In genomic region chr8:119986174-119986573, GRCm38 (mm10) we compare ENCODE assay signal across 30 mouse cellular contexts. TPM values are rescaled to one million over a fixed set of nuclear protein-coding genes. Genes with fewer than 3 reads are reported as not detected.
DNase-seq lines count a peak whose midpoint lies in the region; ATAC-seq and TF ChIP-seq lines count a peak whose summit lies in the region.
"Had no signal": no experiment of that assay in that cellular context is flagged by ENCODE, and none has a peak within 500 bp of the region (broad histone marks: within the 10 kb centered on the region; RNA-seq: fewer than 3 reads in every experiment).

No protein-coding gene starts in this region.

- H3K4me1 ChIP-seq in CH12.LX (ENCODE audit: control insufficient read depth in 1 of 2, insufficient read depth in 2 of 2): peaks cover 2% of the 10 kb centered on the region in 2 experiments; a peak in 2 of 4 replicates
- H3K4me1 ChIP-seq: hindbrain, embryonic 10.5 days; hindbrain, embryonic 13.5 days; intestine, embryonic 15.5 days had no signal

- H3K27me3 ChIP-seq in CH12.LX (replicated peaks): peaks cover 32% of the 10 kb centered on the region

- H3K9ac ChIP-seq in CH12.LX (ENCODE audit: insufficient read depth, low read depth): no peak overlapping the region
- H3K9ac ChIP-seq: embryonic facial prominence, embryonic 12.5 days; embryonic facial prominence, embryonic 15.5 days; forebrain, postnatal 0 days; heart, embryonic 13.5 days; hindbrain, embryonic 13.5 days; intestine, embryonic 15.5 days had no signal

- no peak overlapping the region for H3K27ac ChIP-seq in CH12.LX (ENCODE audit: insufficient read depth, low read depth)
- H3K27ac ChIP-seq: embryonic facial prominence, embryonic 12.5 days; embryonic facial prominence, embryonic 15.5 days; heart, adult 2 months; heart, embryonic 10.5 days; heart, embryonic 13.5 days; hindbrain, embryonic 10.5 days; hindbrain, embryonic 13.5 days; intestine, embryonic 15.5 days had no signal

- TF ChIP-seq CTCF in CH12.LX (conservative IDR thresholded peaks at IDR 0.05 in 1 of 2, IDR thresholded peaks at IDR 0.05 in 1 of 2; ENCODE audit: low read depth in 2 of 2, low read length in 2 of 2): no peak

- peak; percentile 20; the same call in 1 of the 2 replicates for ATAC-seq in frontal cortex, adult (ENCODE audit: low TSS enrichment)
- ATAC-seq: activated CD4-positive, CD25-positive, alpha-beta regulatory T cell, adult 4 months; CD4-positive, CD25-positive, alpha-beta regulatory T cell, adult 4 months; forebrain, embryonic 14.5 days; forebrain, postnatal 0 days; hindbrain, embryonic 16.5 days; intestine, embryonic 15.5 days had no signal

- no peak for TF ChIP-seq POLR2A in CH12.LX (IDR thresholded peaks at IDR 0.05; ENCODE audit: low read depth, low read length)

- H3K9me3 ChIP-seq in CH12.LX (replicated peaks; ENCODE audit: low read length): no peaks in the 10 kb centered on the region
- H3K9me3 ChIP-seq: embryonic facial prominence, embryonic 12.5 days; embryonic facial prominence, embryonic 15.5 days; heart, embryonic 10.5 days; heart, embryonic 13.5 days; hindbrain, embryonic 10.5 days; hindbrain, embryonic 13.5 days; intestine, embryonic 15.5 days had no signal

- H3K36me3 ChIP-seq in CH12.LX (replicated peaks in 1 of 2; ENCODE audit: control insufficient read depth in 1 of 2, insufficient read depth in 1 of 2, low read length in 1 of 2): no peaks in the 10 kb centered on the region
- H3K36me3 ChIP-seq: embryonic facial prominence, embryonic 12.5 days; embryonic facial prominence, embryonic 15.5 days; heart, embryonic 10.5 days; heart, embryonic 13.5 days; hindbrain, embryonic 10.5 days; hindbrain, embryonic 13.5 days; intestine, embryonic 15.5 days had no signal

- in situ Hi-C loops in CH12.LX (cut with MboI; ENCODE audit: low pct_ligation_motif_present, low pct_unique_long_range_greater_than_20kb, low sequenced_read_pairs): no loop called here

- TF ChIP-seq EP300 in CH12.LX (IDR thresholded peaks at IDR 0.05; ENCODE audit: low read length): no peak

- no peaks in the 10 kb centered on the region for H3K79me2 ChIP-seq in CH12.LX (replicated peaks; ENCODE audit: control insufficient read depth, extremely low read depth, insufficient read depth, poor library complexity, severe bottlenecking)

- TF ChIP-seq RAD21 in CH12.LX (IDR thresholded peaks at IDR 0.05; ENCODE audit: low read depth, low read length): no peak

- dilution Hi-C loops in CH12.LX (cut with MboI; ENCODE audit: extremely low pct_ligation_motif_present, extremely low pct_unique_long_range_greater_than_20kb, low sequenced_read_pairs): no loop called here

- no peak overlapping the region for H3K4me2 ChIP-seq in CH12.LX (ENCODE audit: insufficient read depth, low read depth, poor library complexity, severe bottlenecking)
- H3K4me2 ChIP-seq: embryonic facial prominence, embryonic 12.5 days; embryonic facial prominence, embryonic 15.5 days; heart, embryonic 13.5 days; hindbrain, embryonic 13.5 days; intestine, embryonic 15.5 days had no signal

- H3K4me3 ChIP-seq in CH12.LX (replicated peaks in 1 of 3; ENCODE audit: low read depth in 2 of 3, low read length in 2 of 3, poor library complexity in 1 of 3): no peak overlapping the region
- H3K4me3 ChIP-seq: embryonic facial prominence, embryonic 12.5 days; embryonic facial prominence, embryonic 15.5 days; heart, adult 2 months; heart, embryonic 10.5 days; heart, embryonic 13.5 days; hindbrain, embryonic 10.5 days; hindbrain, embryonic 13.5 days; intestine, embryonic 15.5 days had no signal

- DNase-seq in frontal cortex, postnatal 25 days (ENCODE audit: low spot score in 2 of 2): no peak
- DNase-seq in CH12.LX (ENCODE audit: extremely low read depth): no peak
- DNase-seq in NIH3T3 (ENCODE audit: low read depth): peak; percentile 64
- DNase-seq in heart, postnatal 10 days: no peak
- DNase-seq in layer of hippocampus, adult 18-20 months (ENCODE audit: low spot score in 2 of 2): no peak
- no peak for DNase-seq in cerebellum, postnatal 4 days (ENCODE audit: low spot score in 2 of 2)
- DNase-seq: adrenal gland, adult 8-10 months; adrenal gland, postnatal 25 days; B cell, adult 2 months; cerebellum, adult 18-20 months; cerebellum, adult 9-10 months; cerebellum, postnatal 14 days; forebrain, postnatal 0 days; gastrocnemius, postnatal 10 days; gastrocnemius, postnatal 36 days; heart, adult 2 months; heart, postnatal 36 days had no signal

- intact Hi-C loops in heart, postnatal 10 days (cut with DNase I): no loop called here

TF ChIP-seq in CH12.LX, 34 proteins besides CTCF, POLR2A, EP300 and RAD21:
- TF ChIP-seq MAZ (IDR thresholded peaks at IDR 0.05; ENCODE audit: low read depth, low read length) (no peak), IRF4 (IDR thresholded peaks at IDR 0.05; ENCODE audit: low read depth, low read length) (0 out of 2 replicates have a peak, but pooled peaks have one; percentile 24), CHD2 (IDR thresholded peaks at IDR 0.05; ENCODE audit: low read length) (0 out of 2 replicates have a peak, but pooled peaks have one; percentile 17), BHLHE40 (IDR thresholded peaks at IDR 0.05; ENCODE audit: low read depth, low read length) (peak; percentile 51; the same call in 1 of the 2 replicates)

RNA-seq across cellular contexts. Expression of gene Crispld2, which starts 6.1 kb away (rescaled TPM):
- total RNA-seq in CH12.LX (2012; rRNA removed) (0.04 TPM in 1 of 2 replicates, not detected in the other), CH12.LX (2014; rRNA removed) (not detected in 2 replicates)
- polyA plus RNA-seq in CH12.LX (2012; ENCODE audit: insufficient read length, low read depth): not detected in 2 replicates
- 10 to 100 TPM; 10.6 to 14.8 TPM for total RNA-seq in heart, postnatal 10 days (2021)
- 1 to 10 TPM; 1.3 to 2.6 TPM for total RNA-seq in layer of hippocampus, adult 18-20 months (2021)
- total RNA-seq: common myeloid progenitor, adult 5-6 weeks had no signal
- polyA plus RNA-seq: activated CD4-positive, CD25-positive, alpha-beta regulatory T cell, adult 4 months had no signal
